Mouse (Mus musculus): ENCODE measurements around the gene Dapk1. TPM values are rescaled to one million over a fixed set of nuclear protein-coding genes. Genes with fewer than 3 reads are reported as not detected.

Gene Dapk1
- polyA plus RNA-seq, 1 experiment from 2014 or later = 38.4 TPM

- ATAC-seq = no peak
- WGBS = 69% methylated on average over 6 of the region's 6 CpGs
- Histone ChIP-seq H3K27me3 (no peaks in the 10 kb centered on the region), H3K27ac (no peak overlapping the region), H3K9ac (replicated peaks) (no peak overlapping the region), H3K9me3 (no peaks in the 10 kb centered on the region), H3K4me2 (replicated peaks) (no peak overlapping the region), H3K4me1 (replicated peaks) (peaks cover 61% of the 10 kb centered on the region), H3K4me3 (replicated peaks) (no peak overlapping the region), H3K36me3 (peaks cover 3% of the 10 kb centered on the region; the same call in 1 of the 2 replicates)
Measured at GRCm38 (mm10) chr13:60619723-60620122, 18.0 kb downstream of the Dapk1 start.

GRCm38 (mm10) chr13:60621411-60621965, 19.7 kb downstream of the Dapk1 start:
- Histone ChIP-seq H3K4me1 (replicated peaks) (peaks cover 50% of the 10 kb centered on the region), H3K4me3 (replicated peaks) (no peak overlapping the region), H3K36me3 (peaks cover 3% of the 10 kb centered on the region; the same call in 1 of the 2 replicates), H3K9me3 (no peaks in the 10 kb centered on the region), H3K4me2 (replicated peaks) (no peak overlapping the region), H3K27ac (no peak overlapping the region; the same call in 1 of the 2 replicates), H3K9ac (replicated peaks) (no peak overlapping the region), H3K27me3 (no peaks in the 10 kb centered on the region)
- WGBS = 52% methylated on average over 4 of the region's 4 CpGs
- ATAC-seq = no peak

- Histone ChIP-seq H3K4me1 (replicated peaks) (peaks cover 33% of the 10 kb centered on the region), H3K27me3 (no peaks in the 10 kb centered on the region), H3K36me3 (no peaks in the 10 kb centered on the region), H3K27ac (no peak overlapping the region), H3K4me2 (replicated peaks) (no peak overlapping the region), H3K9me3 (no peaks in the 10 kb centered on the region), H3K9ac (replicated peaks) (no peak overlapping the region), H3K4me3 (replicated peaks) (no peak overlapping the region)
- no peak for ATAC-seq
- 72% methylated on average over 7 of the region's 7 CpGs for WGBS
Measured at GRCm38 (mm10) chr13:60625581-60625980, 23.8 kb downstream of the Dapk1 start.

- 16% methylated on average over 15 of the region's 15 CpGs for WGBS
- Histone ChIP-seq H3K4me2 (replicated peaks) (no peak overlapping the region), H3K4me3 (replicated peaks) (no peak overlapping the region), H3K27ac (no peak overlapping the region; the same call in 1 of the 2 replicates), H3K4me1 (replicated peaks) (peaks cover 25% of the 10 kb centered on the region), H3K27me3 (no peaks in the 10 kb centered on the region), H3K36me3 (no peaks in the 10 kb centered on the region), H3K9ac (replicated peaks) (no peak overlapping the region), H3K9me3 (no peaks in the 10 kb centered on the region)
- peak; percentile 35 for ATAC-seq
Measured at GRCm38 (mm10) chr13:60627843-60628656, 26.3 kb downstream of the Dapk1 start.

GRCm38 (mm10) chr13:60628657-60628950, 26.9 kb downstream of the Dapk1 start:
- Histone ChIP-seq H3K36me3 (no peaks in the 10 kb centered on the region), H3K27ac (no peak overlapping the region; the same call in 1 of the 2 replicates), H3K4me3 (replicated peaks) (no peak overlapping the region), H3K9ac (replicated peaks) (no peak overlapping the region), H3K9me3 (no peaks in the 10 kb centered on the region), H3K4me2 (replicated peaks) (no peak overlapping the region), H3K27me3 (no peaks in the 10 kb centered on the region), H3K4me1 (replicated peaks) (peaks cover 30% of the 10 kb centered on the region)
- WGBS = 7% methylated on average over 2 of the region's 2 CpGs
- no peak for ATAC-seq

- no peak for ATAC-seq
- no peaks in the 10 kb centered on the region for H3K9me3 ChIP-seq
- H3K27me3 ChIP-seq = no peaks in the 10 kb centered on the region
- no peak overlapping the region for H3K4me2 ChIP-seq (replicated peaks)
- H3K9ac ChIP-seq (replicated peaks) = no peak overlapping the region
- H3K27ac ChIP-seq = no peak overlapping the region
- peaks cover 38% of the 10 kb centered on the region for H3K4me1 ChIP-seq (replicated peaks)
- H3K4me3 ChIP-seq (replicated peaks) = no peak overlapping the region
- WGBS = 92% methylated on average over 9 of the region's 9 CpGs
- H3K36me3 ChIP-seq = no peaks in the 10 kb centered on the region
Measured at GRCm38 (mm10) chr13:60629419-60629818, 27.7 kb downstream of the Dapk1 start.

- Histone ChIP-seq H3K4me1 (replicated peaks) (peaks cover 26% of the 10 kb centered on the region), H3K9ac (replicated peaks) (0 out of 2 replicates have a peak overlapping the region, but pooled peaks have one; percentile 11), H3K4me2 (replicated peaks) (peak overlapping the region; percentile 12; the same call in 1 of the 2 replicates), H3K27me3 (no peaks in the 10 kb centered on the region), H3K4me3 (replicated peaks) (no peak overlapping the region), H3K27ac (peak overlapping the region; percentile 75), H3K9me3 (no peaks in the 10 kb centered on the region), H3K36me3 (no peaks in the 10 kb centered on the region)
- WGBS = 30% methylated on average over 6 of the region's 6 CpGs
- ATAC-seq = peak; percentile 66
Measured at GRCm38 (mm10) chr13:60633945-60634344, 32.2 kb downstream of the Dapk1 start.

GRCm38 (mm10) chr13:60635636-60636035, 33.9 kb downstream of the Dapk1 start:
- H3K4me3 ChIP-seq (replicated peaks) = no peak overlapping the region
- H3K9me3 ChIP-seq = no peaks in the 10 kb centered on the region
- H3K4me1 ChIP-seq (replicated peaks) = peaks cover 37% of the 10 kb centered on the region
- H3K4me2 ChIP-seq (replicated peaks) = no peak overlapping the region
- no peak for ATAC-seq
- no peak overlapping the region for H3K27ac ChIP-seq
- H3K36me3 ChIP-seq = no peaks in the 10 kb centered on the region
- no peaks in the 10 kb centered on the region for H3K27me3 ChIP-seq
- WGBS = 81% methylated on average over 6 of the region's 6 CpGs
- no peak overlapping the region for H3K9ac ChIP-seq (replicated peaks)

- WGBS = 65% methylated on average over 11 of the region's 11 CpGs
- no peak for ATAC-seq
- H3K4me2 ChIP-seq (replicated peaks) = no peak overlapping the region
- no peak overlapping the region for H3K9ac ChIP-seq (replicated peaks)
- H3K36me3 ChIP-seq = no peaks in the 10 kb centered on the region
- no peak overlapping the region for H3K4me3 ChIP-seq (replicated peaks)
- no peaks in the 10 kb centered on the region for H3K27me3 ChIP-seq
- no peaks in the 10 kb centered on the region for H3K9me3 ChIP-seq
- H3K27ac ChIP-seq = no peak overlapping the region
- H3K4me1 ChIP-seq (replicated peaks) = peaks cover 18% of the 10 kb centered on the region
Measured at GRCm38 (mm10) chr13:60639482-60640055, 37.8 kb downstream of the Dapk1 start.

GRCm38 (mm10) chr13:60640420-60640819, 38.7 kb downstream of the Dapk1 start:
- Histone ChIP-seq H3K9ac (replicated peaks) (no peak overlapping the region), H3K4me1 (replicated peaks) (peaks cover 11% of the 10 kb centered on the region), H3K27me3 (no peaks in the 10 kb centered on the region), H3K4me3 (replicated peaks) (no peak overlapping the region), H3K9me3 (no peaks in the 10 kb centered on the region), H3K36me3 (no peaks in the 10 kb centered on the region), H3K4me2 (replicated peaks) (no peak overlapping the region), H3K27ac (no peak overlapping the region)
- 87% methylated on average over 7 of the region's 7 CpGs for WGBS
- ATAC-seq = no peak

- ATAC-seq = no peak
- Histone ChIP-seq H3K4me2 (replicated peaks) (no peak overlapping the region), H3K27me3 (no peaks in the 10 kb centered on the region), H3K36me3 (0 out of 2 replicates have a peak, but pooled peaks cover 10% of the 10 kb centered on the region), H3K9me3 (no peaks in the 10 kb centered on the region), H3K9ac (replicated peaks) (no peak overlapping the region), H3K4me1 (replicated peaks) (peaks cover 7% of the 10 kb centered on the region), H3K27ac (no peak overlapping the region), H3K4me3 (replicated peaks) (no peak overlapping the region)
- WGBS = 89% methylated on average over 5 of the region's 5 CpGs
Measured at GRCm38 (mm10) chr13:60644457-60644889, 42.7 kb downstream of the Dapk1 start.

- Histone ChIP-seq H3K9me3 (no peaks in the 10 kb centered on the region), H3K4me3 (replicated peaks) (no peak overlapping the region), H3K4me1 (replicated peaks) (no peaks in the 10 kb centered on the region), H3K4me2 (replicated peaks) (no peak overlapping the region), H3K27ac (no peak overlapping the region), H3K36me3 (0 out of 2 replicates have a peak, but pooled peaks cover 10% of the 10 kb centered on the region), H3K9ac (replicated peaks) (no peak overlapping the region), H3K27me3 (no peaks in the 10 kb centered on the region)
- 93% methylated on average over 3 of the region's 3 CpGs for WGBS
- ATAC-seq = no peak
Measured at GRCm38 (mm10) chr13:60646791-60647190, 45.0 kb downstream of the Dapk1 start.
